Mouse (Mus musculus): Measurements from ENCODE around the gene Olfr1427. TPM values are rescaled to one million over a fixed set of nuclear protein-coding genes. Genes with fewer than 3 reads are reported as not detected.
"Not testable (repeated sequence)": the region's sequence is repeated elsewhere in the genome, so short reads cannot be mapped to it uniquely, and the experiment has no call there.

The Olfr1427 gene
- polyA plus RNA-seq (2016; fragmentation: Nextera tagmentation; extraction: Ambion mirVana): not detected in 2 replicates

DNA sequence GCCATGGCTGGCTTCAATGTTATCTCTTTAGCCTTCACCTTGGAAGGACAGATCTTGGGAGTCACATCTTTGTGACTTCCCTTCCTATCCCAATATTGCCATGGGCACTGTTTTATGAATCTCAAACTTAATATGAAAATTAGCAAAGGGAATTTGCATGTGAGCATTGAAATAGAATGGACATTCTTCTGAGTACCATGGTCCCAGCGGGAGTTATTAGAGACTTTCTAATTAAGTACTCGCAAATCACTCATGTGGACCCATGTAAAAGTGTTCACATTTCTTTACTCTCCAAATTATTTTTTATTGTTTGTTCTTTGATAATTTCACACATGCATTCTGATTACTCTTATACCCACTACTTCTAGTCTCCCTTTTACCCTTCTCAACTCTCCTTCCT is at the start of gene Olfr1427:
Gene Olfr1427, minus strand, starts transcription at position 101 of the 400 bp plus-strand sequence.
- no peaks in the 10 kb centered on the region for H3K4me1 ChIP-seq
- H3K36me3 ChIP-seq (replicated peaks): no peaks in the 10 kb centered on the region
- no peak within 1 kb of the TSS for H3K4me3 ChIP-seq
- 93% methylated on average over 2 of the region's 2 CpGs for WGBS
- H3K9me3 ChIP-seq: no peaks in the 10 kb centered on the region
- H3K27me3 ChIP-seq (replicated peaks; ENCODE audit: low read depth, poor library complexity, severe bottlenecking): no peaks in the 10 kb centered on the region
- no peak for DNase-seq (ENCODE audit: low spot score)
- no peak within 1 kb of the TSS for H3K27ac ChIP-seq (replicated peaks)

GRCm38 (mm10) chr19:12145452-12145851 is 42.3 kb upstream of the Olfr1427 start:
- no peak overlapping the region for H3K4me3 ChIP-seq
- H3K36me3 ChIP-seq (replicated peaks): no peaks in the 10 kb centered on the region
- no peak for DNase-seq (ENCODE audit: low spot score)
- no peaks in the 10 kb centered on the region for H3K27me3 ChIP-seq (replicated peaks; ENCODE audit: low read depth, poor library complexity, severe bottlenecking)
- H3K27ac ChIP-seq (replicated peaks): no peak overlapping the region
- H3K4me1 ChIP-seq: peaks cover 4% of the 10 kb centered on the region; the same call in 1 of the 2 replicates
- H3K9me3 ChIP-seq: no peaks in the 10 kb centered on the region
- WGBS: 94% methylated on average over 3 of the region's 3 CpGs

DNA sequence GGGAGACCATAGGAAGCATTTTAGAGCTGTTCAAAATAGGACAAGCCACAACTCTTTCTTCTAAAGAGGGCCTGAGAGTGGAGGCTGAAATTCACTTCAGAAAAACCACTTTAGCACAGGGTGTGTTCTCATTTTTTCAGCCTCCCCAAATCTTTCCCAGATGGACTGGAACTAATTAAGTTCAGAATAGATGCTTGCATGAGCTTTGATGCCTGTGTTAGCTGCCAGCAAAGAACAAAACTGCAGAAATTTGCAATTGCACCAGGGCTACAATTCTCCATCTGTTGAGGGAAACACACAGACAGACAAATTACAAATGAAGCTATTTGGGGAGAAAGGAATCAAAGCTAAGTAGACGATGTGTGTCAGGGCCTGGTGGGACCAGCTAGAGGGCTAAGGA is 40.2 kb upstream of the Olfr1427 start:
- no peak overlapping the region for H3K4me3 ChIP-seq
- H3K27me3 ChIP-seq (replicated peaks; ENCODE audit: low read depth, poor library complexity, severe bottlenecking): no peaks in the 10 kb centered on the region
- DNase-seq (ENCODE audit: low spot score): peak; percentile 9
- WGBS: 39% methylated on average over 1 of the region's 1 CpGs
- no peaks in the 10 kb centered on the region for H3K36me3 ChIP-seq (replicated peaks)
- no peak overlapping the region for H3K27ac ChIP-seq (replicated peaks)
- peaks cover 4% of the 10 kb centered on the region; the same call in 1 of the 2 replicates for H3K4me1 ChIP-seq
- H3K9me3 ChIP-seq: no peaks in the 10 kb centered on the region

- H3K4me3 ChIP-seq: no peak overlapping the region
- H3K36me3 ChIP-seq (replicated peaks): no peaks in the 10 kb centered on the region
- no peak for DNase-seq (ENCODE audit: low spot score)
- H3K4me1 ChIP-seq: no peaks in the 10 kb centered on the region
- no peaks in the 10 kb centered on the region for H3K9me3 ChIP-seq
- no peaks in the 10 kb centered on the region for H3K27me3 ChIP-seq (replicated peaks; ENCODE audit: low read depth, poor library complexity, severe bottlenecking)
- H3K27ac ChIP-seq (replicated peaks): no peak overlapping the region
- 32% methylated on average over 2 of the region's 2 CpGs for WGBS
Observed at GRCm38 (mm10) chr19:12134289-12134688, 31.2 kb upstream of the Olfr1427 start.

DNA sequence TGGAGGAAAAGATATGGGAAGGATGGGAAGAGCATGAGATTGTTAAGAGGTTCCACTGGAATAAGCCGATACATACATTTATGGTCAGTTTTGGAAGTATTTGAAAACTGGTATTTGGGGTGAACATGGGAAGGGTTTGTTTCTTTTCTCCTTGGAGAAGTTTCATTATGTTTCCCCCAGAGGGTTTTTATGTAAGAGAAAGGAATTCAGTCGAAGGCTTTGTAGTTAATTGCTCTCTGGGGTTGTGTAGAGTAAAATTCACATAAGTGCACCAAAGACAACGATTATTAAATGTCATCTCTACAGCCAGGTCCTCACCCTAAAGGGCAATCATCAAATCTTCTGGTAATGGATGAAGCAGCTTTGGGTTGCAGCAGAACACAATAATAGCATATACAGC is 20.0 kb upstream of the Olfr1427 start, which contains the start of gene Olfr76:
Gene Olfr76, minus strand, starts transcription at position 101 of the 400 bp plus-strand sequence.
- H3K36me3 ChIP-seq (replicated peaks): no peaks in the 10 kb centered on the region
- WGBS: 74% methylated on average over 3 of the region's 3 CpGs
- no peaks in the 10 kb centered on the region for H3K4me1 ChIP-seq
- no peaks in the 10 kb centered on the region for H3K27me3 ChIP-seq (replicated peaks; ENCODE audit: low read depth, poor library complexity, severe bottlenecking)
- H3K9me3 ChIP-seq: no peaks in the 10 kb centered on the region
- H3K4me3 ChIP-seq: no peak within 1 kb of the TSS
- no peak for DNase-seq (ENCODE audit: low spot score)
- H3K27ac ChIP-seq (replicated peaks): no peak within 1 kb of the TSS

DNA sequence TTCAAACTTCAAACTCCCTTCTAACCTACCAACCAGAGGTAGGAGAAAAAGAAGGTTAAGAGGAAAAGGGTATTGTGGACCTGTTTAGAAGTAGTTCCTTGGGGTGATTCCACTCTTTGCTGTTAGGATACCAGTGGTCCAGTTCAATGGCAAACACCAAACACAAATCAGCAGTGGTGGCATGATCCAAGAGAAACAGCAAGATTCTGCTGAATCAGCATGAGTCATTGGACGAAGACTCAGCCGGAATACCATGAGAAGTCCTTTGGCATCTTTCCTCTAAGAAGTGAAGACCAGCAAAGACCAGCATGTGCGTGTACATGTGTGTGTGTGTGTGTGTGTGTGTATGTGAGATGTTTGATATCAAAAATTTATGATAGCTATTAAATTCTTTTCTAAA is 13.3 kb upstream of the Olfr1427 start:
- Histone ChIP-seq H3K36me3 (replicated peaks) (no peaks in the 10 kb centered on the region), H3K4me1 (no peaks in the 10 kb centered on the region), H3K9me3 (no peaks in the 10 kb centered on the region), H3K27me3 (replicated peaks; ENCODE audit: low read depth, poor library complexity, severe bottlenecking) (no peaks in the 10 kb centered on the region), H3K4me3 (no peak overlapping the region), H3K27ac (replicated peaks) (no peak overlapping the region)
- no peak for DNase-seq (ENCODE audit: low spot score)
- 90% methylated on average over 3 of the region's 3 CpGs for WGBS

- H3K27ac ChIP-seq (replicated peaks): no peak within 1 kb of the TSS
- no peak within 1 kb of the TSS for H3K4me3 ChIP-seq
- no peaks in the 10 kb centered on the region for H3K9me3 ChIP-seq
- H3K36me3 ChIP-seq (replicated peaks): no peaks in the 10 kb centered on the region
- 79% methylated on average over 1 of the region's 1 CpGs for WGBS
- no peak for DNase-seq (ENCODE audit: low spot score)
- H3K27me3 ChIP-seq (replicated peaks; ENCODE audit: low read depth, poor library complexity, severe bottlenecking): no peaks in the 10 kb centered on the region
- no peaks in the 10 kb centered on the region for H3K4me1 ChIP-seq
Observed at GRCm38 (mm10) chr19:12115797-12116196, 12.7 kb upstream of the Olfr1427 start, which contains the start of gene Olfr1428. Gene Olfr1428 (minus strand): TSS chr19:12115897.

DNA sequence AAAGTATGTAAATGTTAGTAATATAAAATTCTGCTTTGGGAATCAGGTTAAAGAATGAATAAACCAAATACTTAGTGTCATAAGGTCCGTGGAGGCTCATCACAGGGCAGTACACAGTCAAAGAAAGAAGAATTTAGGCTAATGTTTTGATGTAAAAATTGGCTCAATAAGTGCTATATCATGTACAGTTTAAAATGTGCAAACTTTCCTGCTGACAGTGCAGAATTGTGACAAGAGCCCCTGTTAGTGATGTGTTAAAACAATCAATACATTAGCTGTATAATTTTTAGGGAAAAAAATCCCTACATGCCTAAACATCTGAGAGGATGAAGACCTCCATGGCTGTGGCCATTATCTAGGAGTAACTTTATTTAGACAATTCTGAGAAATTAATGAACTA is 10.7 kb upstream of the Olfr1427 start:
- Histone ChIP-seq H3K4me3 (no peak overlapping the region), H3K9me3 (no peaks in the 10 kb centered on the region), H3K27ac (replicated peaks) (no peak overlapping the region), H3K27me3 (replicated peaks; ENCODE audit: low read depth, poor library complexity, severe bottlenecking) (no peaks in the 10 kb centered on the region), H3K36me3 (replicated peaks) (no peaks in the 10 kb centered on the region), H3K4me1 (no peaks in the 10 kb centered on the region)
- 78% methylated on average over 1 of the region's 1 CpGs for WGBS
- DNase-seq (ENCODE audit: low spot score): no peak

DNA sequence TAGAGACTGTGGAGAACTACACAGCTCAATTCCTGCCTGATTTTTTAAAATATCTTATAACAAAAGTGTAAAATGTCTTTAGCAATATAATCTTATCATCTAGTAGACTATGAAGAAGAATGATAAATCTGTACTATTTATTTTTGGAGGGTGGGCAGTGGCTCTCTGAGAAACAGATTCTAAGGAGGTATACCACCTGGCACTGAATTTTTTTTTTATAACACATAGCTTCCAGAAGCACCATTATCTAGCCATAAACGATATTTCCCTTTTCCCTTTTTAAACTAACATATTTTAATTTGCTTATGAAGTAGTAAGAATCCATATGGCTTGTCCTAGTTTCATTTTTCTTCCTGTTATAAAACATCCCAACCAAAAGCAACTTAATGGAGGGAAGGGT is 1.4 kb upstream of the Olfr1427 start:
- H3K36me3 ChIP-seq (replicated peaks): no peaks in the 10 kb centered on the region
- H3K4me1 ChIP-seq: no peaks in the 10 kb centered on the region
- no peak for DNase-seq (ENCODE audit: low spot score)
- no peak overlapping the region for H3K4me3 ChIP-seq
- H3K27ac ChIP-seq (replicated peaks): no peak overlapping the region
- no peaks in the 10 kb centered on the region for H3K27me3 ChIP-seq (replicated peaks; ENCODE audit: low read depth, poor library complexity, severe bottlenecking)
- H3K9me3 ChIP-seq: no peaks in the 10 kb centered on the region
- 67% methylated on average over 1 of the region's 1 CpGs for WGBS

GRCm38 (mm10) chr19:12091913-12092312 is 11.2 kb downstream of the Olfr1427 start, which contains the start of gene Olfr1426:
Gene Olfr1426 (minus strand): TSS chr19:12092013.
- whole genome bisulfite sequencing: 67% methylated on average over 1 of the region's 1 CpGs

DNA sequence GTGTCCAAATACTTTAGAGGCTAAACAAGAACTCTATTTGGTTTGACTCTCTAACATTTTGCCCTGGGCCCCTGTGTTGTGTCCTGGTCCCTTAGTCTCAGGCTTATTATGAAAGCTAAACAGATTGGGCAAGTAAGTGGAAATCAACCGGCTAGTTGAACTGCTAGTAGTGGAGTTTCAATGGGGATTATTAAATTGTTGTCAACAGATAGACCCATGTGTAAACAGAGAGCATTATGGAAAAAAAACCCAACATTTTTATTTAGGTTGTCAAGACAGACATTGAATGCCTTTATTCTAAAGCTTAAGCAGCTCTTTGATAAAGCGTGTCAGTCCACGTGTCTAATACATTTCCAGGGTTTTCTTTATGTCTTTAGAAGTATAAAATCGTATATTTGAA is 25.5 kb downstream of the Olfr1427 start, which contains the start of gene Olfr1425:
Gene Olfr1425, minus strand, starts transcription at position 101 of the 400 bp plus-strand sequence.
- H3K4me1 ChIP-seq; H3K4me3 ChIP-seq; DNase-seq (ENCODE audit: low spot score); H3K9me3 ChIP-seq; H3K36me3 ChIP-seq (replicated peaks); H3K27me3 ChIP-seq (replicated peaks; ENCODE audit: low read depth, poor library complexity, severe bottlenecking); H3K27ac ChIP-seq (replicated peaks): not testable (repeated sequence)
- 85% methylated on average over 4 of the region's 4 CpGs for WGBS

More at GRCm38 (mm10) chr19:12091913-12092312, 11.2 kb downstream of the Olfr1427 start, which contains the start of gene Olfr1426:
- no peak for DNase-seq (ENCODE audit: low spot score)
- Histone ChIP-seq H3K27me3 (replicated peaks; ENCODE audit: low read depth, poor library complexity, severe bottlenecking) (no peaks in the 10 kb centered on the region), H3K4me1 (no peaks in the 10 kb centered on the region), H3K36me3 (replicated peaks) (no peaks in the 10 kb centered on the region), H3K9me3 (no peaks in the 10 kb centered on the region), H3K4me3 (no peak within 1 kb of the TSS), H3K27ac (replicated peaks) (no peak within 1 kb of the TSS)

DNA sequence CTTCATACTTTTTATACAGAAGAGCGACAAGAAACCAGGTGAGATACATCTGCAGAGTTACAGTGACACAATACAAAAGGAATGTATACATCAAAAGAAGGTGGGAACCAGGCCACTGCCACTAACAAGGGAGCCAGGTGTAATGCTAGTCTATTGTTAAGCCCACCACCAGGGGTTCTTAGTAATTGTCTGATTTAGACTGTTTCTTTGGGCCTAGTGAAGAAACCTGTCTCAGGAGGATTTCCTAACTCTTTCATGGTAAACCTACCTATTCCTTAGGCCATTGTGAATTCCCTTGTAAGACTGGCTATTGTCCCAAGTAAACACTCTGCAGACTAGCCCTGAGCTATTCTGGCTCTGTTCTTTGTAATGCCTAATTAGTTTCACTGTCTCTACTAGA is 33.6 kb downstream of the Olfr1427 start:
- not testable (repeated sequence) for H3K36me3 ChIP-seq (replicated peaks); H3K4me1 ChIP-seq; H3K4me3 ChIP-seq; H3K27me3 ChIP-seq (replicated peaks; ENCODE audit: low read depth, poor library complexity, severe bottlenecking); DNase-seq (ENCODE audit: low spot score); H3K9me3 ChIP-seq; H3K27ac ChIP-seq (replicated peaks)
- WGBS: 80% methylated on average over 1 of the region's 1 CpGs

DNA sequence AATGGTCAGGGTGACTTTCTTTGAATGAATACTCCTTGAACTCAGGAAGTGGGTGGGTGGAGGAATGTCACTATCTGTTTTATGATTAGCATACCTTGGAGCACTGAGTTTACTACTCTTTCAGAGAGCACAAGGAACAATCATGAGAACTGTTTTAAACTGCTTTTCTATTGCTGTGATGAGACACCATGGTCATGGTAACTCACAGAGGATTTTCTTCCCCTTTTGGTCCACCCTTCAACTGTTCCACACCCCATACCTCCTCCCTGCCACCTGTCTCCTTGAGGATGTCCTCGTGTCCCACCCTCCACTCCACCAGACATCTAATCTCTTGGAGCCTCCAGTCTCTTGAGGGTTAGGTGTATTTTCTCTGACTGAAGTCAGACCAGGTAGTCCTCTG is 35.3 kb downstream of the Olfr1427 start:
- not testable (repeated sequence) for DNase-seq (ENCODE audit: low spot score); H3K4me3 ChIP-seq; H3K4me1 ChIP-seq; H3K27me3 ChIP-seq (replicated peaks; ENCODE audit: low read depth, poor library complexity, severe bottlenecking); H3K27ac ChIP-seq (replicated peaks); H3K36me3 ChIP-seq (replicated peaks); H3K9me3 ChIP-seq
- WGBS: 73% methylated on average over 1 of the region's 1 CpGs

Measured in embryonic facial prominence, embryonic 10.5 days (tissue).